Mouse (Mus musculus) cerebellum, postnatal 14 days (tissue): ENCODE results near the gene Morf4l2.
"Not testable (repeated sequence)": the region's sequence is repeated elsewhere in the genome, so short reads cannot be mapped to it uniquely, and the experiment has no call there.

Experiments used
- DNase-seq, 2 experiments: peaks; one replicate each; pipeline ENCODE4 v3.0.0; 2021; ENCODE audit warnings: mixed read lengths in 2 of 2

Morf4l2 gene

GRCm38 (mm10) chrX:136692294-136692675 is 51.2 kb downstream of the Morf4l2 start:
- peak in 1 of 2 experiments; percentile 8 for DNase-seq

GRCm38 (mm10) chrX:136691606-136692293 is 51.7 kb downstream of the Morf4l2 start:
- not testable (repeated sequence) for DNase-seq
